Comparison of ENCODE assay signal across 8 mouse cellular contexts in the genomic region with DNA sequence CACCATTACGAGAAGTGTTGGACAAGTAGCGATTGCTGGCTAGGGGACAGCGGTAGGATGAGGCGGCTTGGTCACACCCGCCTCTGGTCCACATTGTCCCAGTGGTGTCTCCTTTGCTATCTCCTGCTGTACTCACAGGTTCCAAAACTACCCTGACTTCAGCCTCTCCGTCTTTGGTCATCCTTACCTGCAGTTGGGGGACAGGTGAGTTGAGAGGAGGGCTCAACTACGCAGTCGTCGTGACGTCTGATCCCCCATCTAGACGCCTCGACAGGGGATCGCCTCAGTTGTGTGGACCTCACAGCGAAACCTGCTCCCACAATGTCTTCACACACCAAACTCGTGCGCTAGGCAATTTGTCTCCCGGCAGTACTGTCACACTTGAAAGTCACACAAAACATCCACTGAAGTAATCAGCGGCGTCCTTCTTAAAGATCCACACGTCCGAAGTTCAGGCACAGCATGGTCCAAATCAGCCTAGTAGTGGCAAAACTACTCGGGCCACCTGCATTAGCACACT. TPM values are rescaled to one million over a fixed set of nuclear protein-coding genes. Genes with fewer than 3 reads are reported as not detected.
DNase-seq lines count a peak whose midpoint lies in the region; ATAC-seq and TF ChIP-seq lines count a peak whose summit lies in the region.

No protein-coding gene starts in this region.

- peak overlapping the region; percentile 15 for H3K9ac ChIP-seq in heart, embryonic 15.5 days
- H3K9ac ChIP-seq in liver, embryonic 16.5 days (ENCODE audit: low read depth, low read length) = peak overlapping the region; percentile 25; the same call in 1 of the 2 replicates

- H3K36me3 ChIP-seq in E14TG2a.4 (ENCODE audit: insufficient read depth, low read length) = no peaks in the 10 kb centered on the region
- no peaks in the 10 kb centered on the region for H3K36me3 ChIP-seq in heart, embryonic 15.5 days
- no peaks in the 10 kb centered on the region for H3K36me3 ChIP-seq in liver, embryonic 16.5 days (ENCODE audit: control insufficient read depth, insufficient read depth)

- peak; percentile 91 for DNase-seq in heart, adult 11 months
- no peak for DNase-seq in heart, postnatal 4 days
- DNase-seq in ovary, postnatal 36 days (ENCODE audit: low spot score) = no peak
- no peak for DNase-seq in thymus, postnatal 10 days (ENCODE audit: low spot score in 2 of 2)

- peaks cover 60% of the 10 kb centered on the region for H3K4me1 ChIP-seq in E14TG2a.4 (replicated peaks; ENCODE audit: low read depth, low read length)
- H3K4me1 ChIP-seq in heart, embryonic 15.5 days (replicated peaks) = peaks cover 13% of the 10 kb centered on the region
- peaks cover 15% of the 10 kb centered on the region for H3K4me1 ChIP-seq in liver, embryonic 16.5 days (ENCODE audit: control insufficient read depth, low read depth, low read length)

- H3K27ac ChIP-seq in heart, embryonic 15.5 days = no peak overlapping the region
- no peak overlapping the region for H3K27ac ChIP-seq in liver, embryonic 16.5 days (ENCODE audit: low read length)

- H3K4me3 ChIP-seq in E14TG2a.4 (replicated peaks; ENCODE audit: low read length) = peak overlapping the region; percentile 69
- H3K4me3 ChIP-seq in heart, embryonic 15.5 days = peak overlapping the region; percentile 51
- H3K4me3 ChIP-seq in liver, embryonic 16.5 days (ENCODE audit: low read depth, low read length) = peak overlapping the region; percentile 59

- 8% methylated on average over 22 of the region's 22 CpGs for WGBS in heart, embryonic 15.5 days
- 7% methylated on average over 22 of the region's 22 CpGs for WGBS in liver, embryonic 16.5 days (ENCODE audit: insufficient replicate concordance)

- TF ChIP-seq CTCF in E14TG2a.4 (conservative IDR thresholded peaks at IDR 0.05; ENCODE audit: low read length) = no peak

- H3K9me3 ChIP-seq in E14TG2a.4 (ENCODE audit: low read length) = peaks cover 5% of the 10 kb centered on the region
- H3K9me3 ChIP-seq in heart, embryonic 15.5 days (replicated peaks) = no peaks in the 10 kb centered on the region
- no peaks in the 10 kb centered on the region; the same call in 1 of the 2 replicates for H3K9me3 ChIP-seq in liver, embryonic 16.5 days (replicated peaks; ENCODE audit: control insufficient read depth, low read length)

- peak overlapping the region; percentile 75 for H3K4me2 ChIP-seq in heart, embryonic 15.5 days
- H3K4me2 ChIP-seq in liver, embryonic 16.5 days (ENCODE audit: low read depth, low read length) = peak overlapping the region; percentile 86

- peaks cover 8% of the 10 kb centered on the region for H3K27me3 ChIP-seq in E14TG2a.4 (ENCODE audit: insufficient read depth, low read length)
- H3K27me3 ChIP-seq in heart, embryonic 15.5 days = peaks cover 5% of the 10 kb centered on the region; the same call in 1 of the 2 replicates
- H3K27me3 ChIP-seq in liver, embryonic 16.5 days (ENCODE audit: control insufficient read depth, insufficient read depth, low read depth, low read length) = peaks cover 21% of the 10 kb centered on the region

- no peak for ATAC-seq in heart, embryonic 15.5 days (replicated peaks; ENCODE audit: insufficient number of reproducible peaks, insufficient read depth, low FRiP score, low read depth)
- ATAC-seq in liver, embryonic 16.5 days (ENCODE audit: low read depth) = no peak
- ATAC-seq in inflammation-experienced regulatory T-cells, adult 6 months = no peak

RNA-seq across cellular contexts. Expression of a gene that starts 1.6 kb away (rescaled TPM):
- total RNA-seq in heart, postnatal 4 days (2021) = 1 to 10 TPM; 5.3 to 5.5 TPM
- 0.75 and 0.84 TPM in 2 replicates for polyA plus RNA-seq in heart, embryonic 15.5 days (2015; fragmentation: Nextera tagmentation; extraction: Ambion mirVana)
- polyA plus RNA-seq in liver, embryonic 16.5 days (2015; fragmentation: Nextera tagmentation; extraction: Ambion mirVana) = 0.11 and 0.14 TPM in 2 replicates
- polyA plus RNA-seq in inflammation-experienced regulatory T-cells, adult 6 months (2017; shearing (Covaris generic)) = 1 to 10 TPM in 2 of 3 experiments, under 1 TPM in 1; 0.58 to 2.1 (median 1.1) TPM

RNA-seq across cellular contexts. Expression of a gene that starts 2.1 kb away (rescaled TPM):
- total RNA-seq in heart, postnatal 4 days (2021) = 1 to 10 TPM; 4.8 to 5.1 TPM
- 3.2 and 3.7 TPM in 2 replicates for polyA plus RNA-seq in heart, embryonic 15.5 days (2015; fragmentation: Nextera tagmentation; extraction: Ambion mirVana)
- polyA plus RNA-seq in liver, embryonic 16.5 days (2015; fragmentation: Nextera tagmentation; extraction: Ambion mirVana) = 0.22 and 0.40 TPM in 2 replicates
- 1 to 10 TPM; 1.3 to 2.8 (median 2.5) TPM for polyA plus RNA-seq in inflammation-experienced regulatory T-cells, adult 6 months (2017; shearing (Covaris generic))

RNA-seq across cellular contexts. Expression of a gene that starts 7.2 kb away (rescaled TPM):
- total RNA-seq in heart, postnatal 4 days (2021) = 10 to 100 TPM; 36.0 to 40.1 TPM
- polyA plus RNA-seq in heart, embryonic 15.5 days (2015; fragmentation: Nextera tagmentation; extraction: Ambion mirVana) = 4.3 TPM in 2 replicates
- 1.6 and 1.8 TPM in 2 replicates for polyA plus RNA-seq in liver, embryonic 16.5 days (2015; fragmentation: Nextera tagmentation; extraction: Ambion mirVana)
- polyA plus RNA-seq in inflammation-experienced regulatory T-cells, adult 6 months (2017; shearing (Covaris generic)) = 1 to 10 TPM; 2.5 to 4.6 (median 3.3) TPM

RNA-seq across cellular contexts. Expression of a gene that starts 24.2 kb away (rescaled TPM):
- 100 to 1,000 TPM; 642 to 663 TPM for total RNA-seq in heart, postnatal 4 days (2021)
- 338 and 387 TPM in 2 replicates for polyA plus RNA-seq in heart, embryonic 15.5 days (2015; fragmentation: Nextera tagmentation; extraction: Ambion mirVana)
- 395 and 402 TPM in 2 replicates for polyA plus RNA-seq in liver, embryonic 16.5 days (2015; fragmentation: Nextera tagmentation; extraction: Ambion mirVana)
- 1,000 to 10,000 TPM; 1,163 to 1,603 (median 1,351) TPM for polyA plus RNA-seq in inflammation-experienced regulatory T-cells, adult 6 months (2017; shearing (Covaris generic))

RNA-seq across cellular contexts. Expression of a gene that starts 47.1 kb away (rescaled TPM):
- total RNA-seq in heart, postnatal 4 days (2021) = 1 to 10 TPM; 6.2 to 7.6 TPM
- 8.9 and 13.6 TPM in 2 replicates for polyA plus RNA-seq in heart, embryonic 15.5 days (2015; fragmentation: Nextera tagmentation; extraction: Ambion mirVana)
- 18.9 and 20.6 TPM in 2 replicates for polyA plus RNA-seq in liver, embryonic 16.5 days (2015; fragmentation: Nextera tagmentation; extraction: Ambion mirVana)
- 100 to 1,000 TPM; 172 to 210 (median 188) TPM for polyA plus RNA-seq in inflammation-experienced regulatory T-cells, adult 6 months (2017; shearing (Covaris generic))
